Mouse (Mus musculus) cerebellum, adult 2 months (tissue): ENCODE measurements around the gene Arhgap19.

Experiments used
- CTCF ChIP-seq: fragments of 200-500 bp; IDR thresholded peaks from 2 replicates; pipeline ENCODE4 v1.5.1; 2011; ENCODE audit warnings: low read depth, mild to moderate bottlenecking, control low read depth, low read length, moderate library complexity, borderline replicate concordance; ENCODE audit not compliant: insufficient read depth
- POLR2A ChIP-seq: fragments of 200-500 bp; IDR thresholded peaks from 2 replicates; pipeline ENCODE4 v1.6.1; 2011; ENCODE audit warnings: low read length, control low read depth, borderline replicate concordance; ENCODE audit not compliant: insufficient read depth

DNA sequence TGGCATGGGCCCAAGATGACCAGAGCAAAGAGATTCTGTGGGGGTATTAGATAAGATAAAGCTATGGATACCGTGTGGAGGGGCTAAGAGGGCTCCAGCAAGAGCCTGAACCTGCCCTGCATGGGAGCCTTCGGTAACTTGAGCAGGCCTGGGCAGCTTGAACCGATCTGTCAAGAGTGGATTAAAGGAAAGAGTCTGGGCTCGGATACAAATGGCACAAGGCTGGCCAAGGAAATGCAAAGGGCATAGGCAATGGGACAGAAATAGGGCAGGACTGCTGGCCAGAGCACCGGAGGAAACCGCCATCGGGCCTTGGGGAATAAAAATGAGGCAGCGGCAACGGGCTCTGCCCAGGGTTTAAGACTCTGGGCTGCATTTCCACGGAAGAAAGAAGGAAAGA lies 15.5 kb upstream of the Arhgap19 start:
- no peak for TF ChIP-seq POLR2A
- TF ChIP-seq CTCF: no peak
